Mouse (Mus musculus): ENCODE measurements around the gene Anapc15.
"Not testable (repeated sequence)": the region's sequence is repeated elsewhere in the genome, so short reads cannot be mapped to it uniquely, and the experiment has no call there.

Anapc15 gene

DNA sequence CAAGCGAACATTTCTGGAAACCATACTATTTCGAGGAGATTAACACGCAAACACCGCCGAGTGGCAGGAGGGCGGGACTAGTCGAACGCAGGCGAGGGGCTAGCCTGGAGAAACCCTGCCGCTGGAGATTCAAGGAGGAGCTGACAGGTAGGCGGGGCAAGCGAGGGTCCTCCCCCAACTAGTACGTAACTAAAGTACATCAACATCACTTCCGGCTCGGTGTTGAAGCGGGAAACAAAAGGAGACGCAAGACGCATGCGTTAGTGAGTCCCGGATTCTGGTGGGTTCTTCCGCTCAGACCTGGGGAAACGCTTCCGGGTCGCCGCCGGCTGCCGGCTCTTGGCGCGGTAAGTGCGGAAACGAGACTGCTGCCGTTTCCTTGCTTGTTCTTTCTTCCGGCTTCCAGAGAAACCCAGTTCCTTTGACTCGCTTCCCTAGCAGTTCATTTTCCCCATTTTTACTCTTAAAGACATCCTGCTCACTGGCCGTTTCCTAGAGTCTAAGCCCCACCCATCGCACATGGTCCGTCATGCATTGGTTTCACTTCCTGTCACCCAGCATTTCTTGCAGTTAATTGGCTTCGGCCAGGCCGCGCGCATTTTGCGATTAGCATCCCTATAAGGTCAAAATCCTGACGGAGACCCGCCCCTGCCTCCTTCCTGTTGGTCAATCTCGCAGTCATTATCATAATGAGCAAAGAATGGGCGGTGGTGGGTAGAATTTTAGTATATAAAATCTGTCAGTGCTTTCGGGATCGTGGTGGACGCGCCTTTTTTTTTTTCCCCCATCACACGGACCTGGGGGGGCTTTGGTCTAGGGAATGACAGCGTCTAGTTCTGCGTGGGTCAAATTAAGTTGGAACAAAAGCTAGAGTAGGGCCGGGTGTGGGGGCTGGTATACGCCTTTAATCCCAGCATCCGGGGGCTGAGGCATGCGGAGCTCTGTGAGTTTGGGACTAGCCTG lies 32.9 kb downstream of the Anapc15 start:
- peak; percentile 100 for DNase-seq (ENCODE audit: low read depth, low spot score)

DNA sequence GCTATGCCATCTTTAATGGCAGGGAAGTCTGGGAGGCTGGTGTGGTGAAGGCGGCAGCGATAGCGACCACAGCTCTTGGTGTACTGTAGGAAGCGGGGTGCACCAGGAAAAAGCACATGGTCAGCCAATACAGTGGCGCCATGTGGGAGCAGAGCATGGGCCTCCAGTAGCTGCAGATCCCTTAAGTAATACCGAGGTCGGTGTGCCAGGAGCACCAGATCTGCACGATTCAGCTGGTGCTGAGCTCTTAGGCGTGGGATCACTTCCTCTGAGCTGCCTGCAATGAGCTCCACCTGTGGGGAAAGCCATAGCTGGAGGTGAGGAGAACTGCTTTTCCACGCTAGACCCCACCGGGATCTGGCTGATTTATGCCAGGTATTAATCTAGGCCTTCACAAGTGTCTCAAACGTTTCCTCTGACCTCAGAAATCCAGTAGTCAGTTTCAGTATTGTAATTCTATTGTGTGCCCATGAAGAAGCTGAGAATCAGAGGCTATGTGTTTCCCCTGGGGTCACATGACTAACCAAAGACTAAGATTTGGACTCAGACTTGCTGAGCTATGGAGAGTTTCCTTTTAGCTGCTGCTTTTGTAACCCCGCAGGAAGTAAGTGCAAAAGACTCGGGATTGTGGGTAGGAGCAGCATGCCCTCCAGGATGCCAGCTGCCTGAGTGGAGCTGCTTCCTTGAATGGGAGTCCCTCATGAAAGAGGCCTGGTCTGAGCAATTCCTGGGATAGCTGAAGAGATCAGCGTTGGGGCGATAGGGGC lies 37.0 kb downstream of the Anapc15 start:
- DNase-seq (ENCODE audit: low read depth, low spot score) = peak; percentile 11

DNA sequence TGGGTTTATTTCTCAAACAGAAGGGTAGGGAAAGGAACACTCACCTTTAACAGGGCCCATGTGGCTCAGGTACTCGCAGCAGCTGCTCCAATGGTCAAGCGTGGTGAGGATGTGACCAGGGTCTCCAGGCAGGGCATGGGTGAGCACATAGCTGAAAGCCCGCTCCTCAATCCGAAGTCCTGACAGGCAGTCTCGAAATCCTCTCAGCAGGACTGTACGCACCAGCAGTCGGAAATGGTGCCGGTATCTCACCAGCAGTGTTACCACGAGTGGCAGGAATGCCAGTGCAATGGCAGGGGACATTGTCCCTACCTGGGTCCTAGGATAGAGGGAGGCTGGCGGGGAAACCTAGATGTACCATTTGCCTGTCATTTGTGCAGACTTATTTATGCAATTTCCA lies 38.5 kb downstream of the Anapc15 start:
- DNase-seq (ENCODE audit: low read depth, low spot score) = no peak

DNA sequence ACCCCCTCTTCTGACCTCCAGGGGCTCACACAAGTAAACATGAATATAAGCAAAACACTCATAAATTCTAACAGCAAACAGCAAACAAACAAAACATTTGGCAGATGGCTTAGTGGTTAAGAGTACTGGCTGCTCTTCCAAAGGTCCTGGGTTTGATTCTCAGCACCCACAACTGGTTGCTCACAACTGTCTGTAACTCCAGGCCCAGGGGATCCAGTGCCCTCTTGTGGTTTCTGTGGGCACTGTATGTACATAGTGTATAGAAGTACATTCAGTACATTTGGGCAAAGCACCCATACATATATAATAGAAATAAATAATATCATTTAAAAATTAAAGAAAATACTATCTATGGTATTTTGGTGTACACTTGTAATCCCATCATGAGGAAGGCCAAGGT lies 39.3 kb downstream of the Anapc15 start:
- DNase-seq (ENCODE audit: low read depth, low spot score) = no peak

DNA sequence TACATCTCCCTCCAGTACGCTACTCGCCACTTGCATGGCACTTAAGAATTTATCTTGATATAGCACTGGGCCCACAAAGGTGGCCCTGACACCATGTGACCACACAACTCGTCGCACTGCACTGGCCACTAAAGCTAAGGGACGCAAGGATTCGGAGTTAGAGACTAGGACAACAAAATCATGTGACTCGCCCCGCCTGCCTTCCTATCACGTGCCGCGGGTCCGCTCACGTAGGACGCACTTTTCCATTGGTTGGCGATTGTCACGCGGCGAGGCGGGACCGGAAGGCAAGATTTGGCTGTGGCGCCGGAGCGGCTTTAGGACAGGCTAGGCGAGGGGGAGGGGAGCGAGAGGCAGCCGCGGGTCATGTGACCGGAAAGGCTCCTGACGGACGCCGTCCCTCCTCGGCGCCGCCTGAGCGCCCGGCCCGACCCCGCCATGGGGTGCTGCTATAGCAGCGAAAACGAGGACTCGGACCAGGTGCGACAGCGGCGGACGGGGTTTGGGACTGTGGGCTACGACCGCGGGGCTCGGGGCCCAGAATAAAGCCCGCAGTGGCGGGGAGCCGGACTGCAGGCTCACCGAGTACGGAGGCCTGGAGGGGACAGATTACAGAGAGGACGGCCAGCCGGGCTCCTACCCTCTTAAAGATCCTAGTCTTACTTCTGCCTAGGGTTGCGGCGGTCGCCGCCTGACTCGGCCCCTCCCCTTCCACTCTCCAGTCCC lies 42.2 kb downstream of the Anapc15 start, which contains the start of gene Lamtor1:
Gene Lamtor1, plus strand, starts transcription at position 344 of the 726 bp plus-strand sequence.
- DNase-seq (ENCODE audit: low read depth, low spot score) = peak; percentile 99

DNA sequence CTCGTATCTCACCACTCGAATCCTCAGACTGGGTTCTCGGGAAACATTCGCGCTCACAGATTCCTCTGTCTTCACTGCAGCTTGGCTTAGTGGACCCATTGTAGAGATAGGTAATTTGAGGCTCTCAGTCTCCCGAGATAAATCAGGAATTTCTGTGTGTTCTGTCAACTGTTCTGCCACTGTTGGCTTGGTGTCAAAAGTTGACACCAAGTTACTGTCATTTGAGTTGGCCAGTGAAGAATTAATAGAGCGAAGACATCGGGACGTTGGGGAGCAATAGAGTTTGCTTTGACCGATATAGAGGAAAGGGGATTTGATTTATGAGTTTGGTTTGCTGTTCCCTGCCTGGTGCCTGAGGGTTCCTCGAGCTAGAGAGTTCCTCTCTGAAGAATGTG lies 42.8 kb downstream of the Anapc15 start, which contains the start of gene Tomt:
Gene Tomt, minus strand, starts transcription at position 73 of the 395 bp plus-strand sequence.
- DNase-seq (ENCODE audit: low read depth, low spot score) = no peak

DNA sequence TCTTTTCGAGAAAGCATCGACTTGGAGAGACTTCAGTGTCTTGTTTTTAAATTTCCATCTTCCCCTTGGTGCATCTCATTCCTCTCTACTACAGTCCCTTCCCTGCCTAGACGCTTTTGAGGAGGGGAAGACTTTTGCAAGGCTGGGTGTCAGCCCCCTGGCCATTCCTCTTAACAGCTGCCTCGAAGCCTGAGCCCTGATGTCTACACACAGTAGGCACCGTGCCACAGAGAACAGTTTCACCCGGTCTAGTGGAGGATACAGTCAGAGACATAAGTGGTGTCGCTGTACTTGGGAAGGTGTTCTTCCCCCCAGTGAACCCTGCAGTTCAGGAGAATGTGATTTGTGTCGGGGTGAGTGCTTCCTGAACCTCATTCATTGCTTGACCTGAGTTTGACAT lies 43.2 kb downstream of the Anapc15 start:
- no peak for DNase-seq (ENCODE audit: low read depth, low spot score)

DNA sequence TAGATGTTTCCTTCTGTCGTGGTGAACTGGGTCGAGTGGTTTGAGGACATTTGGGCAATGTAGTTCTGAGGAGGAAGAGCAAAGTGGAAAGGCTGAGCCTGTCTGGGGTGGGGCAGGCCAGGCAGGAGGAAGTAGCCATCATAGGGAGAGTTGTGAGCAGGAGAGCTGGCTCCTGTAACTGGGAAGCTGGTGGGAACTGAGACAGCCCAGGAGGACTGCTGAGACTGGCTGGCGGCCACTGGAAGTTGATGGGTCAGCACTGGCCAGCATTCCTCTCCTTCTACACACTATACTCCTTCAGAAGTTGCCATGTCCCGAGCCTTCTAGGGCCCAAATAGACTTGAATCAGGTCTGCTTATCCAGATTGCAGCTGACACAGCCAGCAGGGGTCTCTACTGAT lies 44.9 kb downstream of the Anapc15 start:
- no peak for DNase-seq (ENCODE audit: low read depth, low spot score)

DNA sequence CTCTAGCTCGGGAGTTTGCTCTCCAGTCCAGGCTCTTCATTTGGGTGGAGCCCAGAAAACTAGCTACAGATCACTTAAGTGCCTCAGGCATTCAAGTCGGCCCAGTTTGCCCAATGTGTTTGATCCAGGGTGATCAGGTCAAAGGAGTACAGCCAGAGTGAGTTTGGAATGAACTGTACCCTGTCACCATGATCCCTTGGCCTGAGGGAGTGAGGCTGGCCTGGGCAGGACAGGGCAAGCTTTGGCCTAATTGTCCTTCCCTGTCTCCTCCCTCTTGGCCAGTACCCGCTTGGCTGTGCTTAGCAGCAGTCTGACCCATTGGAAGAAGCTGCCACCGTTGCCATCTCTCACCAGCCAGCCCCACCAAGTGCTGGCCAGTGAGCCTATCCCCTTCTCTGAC lies 46.6 kb downstream of the Anapc15 start:
- no peak for DNase-seq (ENCODE audit: low read depth, low spot score)

DNA sequence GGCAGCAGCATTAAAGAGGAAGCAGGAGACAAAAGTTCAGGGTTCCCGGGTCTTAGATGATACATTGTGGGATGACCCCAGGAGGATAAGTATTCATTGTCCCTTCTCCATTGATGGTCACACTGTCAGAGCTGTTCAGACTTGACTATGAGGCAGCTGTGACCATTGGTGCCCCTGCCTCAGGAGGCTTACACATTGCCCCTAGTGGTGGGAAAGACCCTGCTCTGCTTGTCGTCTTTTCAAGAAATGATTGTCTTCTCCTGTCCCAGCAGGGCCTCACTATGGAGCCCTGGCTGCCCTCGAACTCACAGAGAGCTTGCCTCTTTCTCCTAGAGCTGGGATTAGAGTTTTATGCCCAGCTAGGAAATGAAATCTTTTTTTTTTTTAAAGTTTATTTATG lies 48.5 kb downstream of the Anapc15 start:
- no peak for DNase-seq (ENCODE audit: low read depth, low spot score)

DNA sequence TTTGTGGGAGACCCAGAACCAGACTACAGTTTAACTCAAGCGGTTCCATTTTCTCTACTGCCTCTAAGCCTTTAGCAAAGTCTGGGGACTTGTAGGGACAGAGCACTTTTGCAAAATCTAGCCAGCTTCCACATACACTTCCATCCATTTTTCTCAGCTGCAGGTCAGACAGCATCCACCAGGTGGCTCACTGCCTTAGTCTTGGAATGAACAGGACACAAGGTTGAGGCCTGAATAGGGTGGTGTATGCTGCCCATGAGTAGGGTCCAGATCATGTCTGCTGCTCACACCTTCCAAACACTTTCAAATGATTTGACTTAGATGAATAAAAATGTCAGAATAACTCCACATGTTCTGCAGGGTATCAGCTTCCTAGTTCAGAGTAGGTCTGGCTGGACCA lies 54.6 kb downstream of the Anapc15 start:
- peak; percentile 26 for DNase-seq (ENCODE audit: low read depth, low spot score)

DNA sequence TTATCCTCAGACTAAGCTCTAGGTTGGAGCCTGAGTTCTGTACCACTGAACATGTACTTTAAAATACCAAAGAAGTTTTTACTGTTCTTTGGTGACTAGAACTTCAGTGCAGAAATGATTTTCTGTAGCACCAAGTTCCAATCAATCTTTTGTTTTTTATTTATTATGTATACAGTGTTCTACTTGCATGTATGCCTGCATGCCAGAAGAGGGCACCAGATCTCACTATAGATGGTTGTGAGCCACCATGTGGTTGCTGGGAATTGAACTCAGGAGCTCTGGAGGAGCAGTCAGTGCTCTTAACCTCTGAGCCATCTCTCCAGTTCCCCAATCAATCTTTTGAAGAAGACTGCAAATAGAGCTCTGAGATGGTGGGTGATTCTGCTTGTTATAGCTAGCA lies 62.4 kb downstream of the Anapc15 start:
- not testable (repeated sequence) for DNase-seq (ENCODE audit: low read depth, low spot score)

DNA sequence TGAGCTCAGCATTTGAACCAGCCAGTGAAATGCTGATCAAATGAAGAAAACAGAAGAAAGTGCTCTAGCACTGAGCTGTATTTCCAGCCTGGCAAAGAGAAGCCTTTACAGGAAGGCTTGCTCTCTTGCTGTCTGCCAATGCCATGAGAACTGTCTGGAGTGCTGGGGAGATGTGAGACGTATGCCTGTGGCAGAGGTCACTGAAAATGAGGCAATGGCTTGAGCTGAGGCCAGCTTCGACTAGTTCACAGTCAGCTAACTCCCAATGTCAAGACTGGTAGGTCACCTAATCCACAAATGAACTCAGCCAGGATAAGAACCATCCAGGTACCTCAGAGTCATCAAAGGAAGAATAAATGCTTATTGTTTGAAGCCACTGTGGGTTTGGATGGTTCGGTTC lies 64.6 kb downstream of the Anapc15 start:
- no peak for DNase-seq (ENCODE audit: low read depth, low spot score)

DNA sequence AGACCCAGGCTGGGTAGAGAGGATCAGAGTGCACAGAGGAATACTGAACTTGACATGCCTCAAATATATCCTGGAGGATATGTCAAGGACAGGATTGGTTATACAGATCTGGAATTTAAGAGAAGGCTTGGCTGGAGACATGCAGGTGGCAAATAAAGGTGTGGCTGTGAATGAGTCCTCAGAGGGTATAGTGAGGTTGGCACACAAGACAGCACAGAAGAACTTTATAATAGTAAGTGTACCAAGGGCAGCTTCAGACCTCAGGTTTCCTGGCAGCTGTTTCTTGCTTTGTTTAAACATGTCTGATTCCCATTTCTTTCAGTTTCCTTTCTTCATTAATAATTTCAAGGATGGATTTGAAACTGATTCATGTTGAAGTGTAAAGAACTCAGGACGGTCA lies 69.0 kb downstream of the Anapc15 start:
- DNase-seq (ENCODE audit: low read depth, low spot score) = no peak

DNA sequence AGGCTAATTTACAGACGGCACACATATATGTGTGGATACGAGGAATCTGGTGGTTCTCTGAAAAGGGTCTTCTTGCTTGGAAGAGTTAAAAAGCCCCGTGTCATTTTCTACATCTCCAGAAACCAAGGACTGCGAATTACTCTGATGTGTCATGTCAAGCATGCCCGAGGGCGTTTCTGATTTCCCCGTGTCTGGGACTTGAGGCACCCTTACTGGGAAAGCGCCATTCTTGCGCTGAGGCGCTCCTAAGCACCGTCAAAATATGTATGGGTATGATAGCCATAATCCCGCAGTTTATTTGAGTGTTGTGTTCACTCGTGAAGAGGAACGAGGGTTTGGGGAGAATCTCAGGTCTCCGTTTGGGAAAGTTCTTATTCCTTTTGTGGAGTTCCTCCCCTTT lies 69.8 kb downstream of the Anapc15 start:
- DNase-seq (ENCODE audit: low read depth, low spot score) = no peak

DNA sequence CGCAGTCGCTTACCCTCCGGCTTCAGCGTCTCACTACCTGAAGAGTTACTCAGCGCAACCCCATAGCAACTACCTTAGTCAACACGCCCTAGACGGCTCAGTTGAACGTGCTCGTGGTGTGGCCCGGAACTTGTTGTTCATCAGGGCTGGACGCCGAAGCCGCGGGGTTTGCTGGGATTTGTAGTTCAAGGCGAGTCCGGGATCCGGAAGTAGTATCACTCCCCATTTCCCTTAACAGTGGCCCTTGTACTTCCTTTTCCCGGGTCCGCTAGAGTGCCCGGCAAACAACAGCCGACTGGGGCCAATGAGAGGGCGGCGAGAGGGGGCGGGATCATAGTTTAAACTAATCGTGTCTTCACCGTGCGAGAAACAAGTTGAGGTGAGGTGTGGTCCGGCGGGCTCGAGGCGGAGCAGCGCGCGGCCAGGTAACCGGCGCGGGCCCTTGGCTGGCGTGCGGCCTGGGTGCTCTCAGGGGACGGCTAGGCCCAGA lies 70.3 kb downstream of the Anapc15 start, which contains the start of the genes Lrrc51 and Numa1:
Gene Lrrc51, minus strand, starts transcription at position 145 of the 490 bp plus-strand sequence.
Gene Numa1, plus strand, starts transcription at position 361 of the 490 bp plus-strand sequence.
- DNase-seq (ENCODE audit: low read depth, low spot score) = peak; percentile 98

DNA sequence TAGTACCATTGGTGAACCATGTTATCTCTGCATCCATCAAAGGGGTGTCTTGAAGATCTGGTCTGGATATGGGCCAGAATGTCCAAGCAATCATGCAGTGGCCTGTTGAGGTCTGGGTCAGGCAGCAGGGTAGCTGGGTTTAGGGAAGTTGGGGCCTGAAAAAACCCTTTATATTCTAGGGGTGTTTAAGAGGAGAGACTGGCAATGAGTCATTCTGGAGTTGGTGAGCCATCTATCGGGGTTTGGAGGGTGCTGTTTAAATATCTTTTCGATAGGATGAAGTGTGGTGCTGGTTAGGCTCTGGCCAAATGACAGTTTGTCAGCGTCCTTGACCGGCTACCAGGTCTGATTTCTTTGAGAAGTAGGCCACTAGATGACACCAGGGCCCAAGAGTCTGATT lies 72.4 kb downstream of the Anapc15 start:
- DNase-seq (ENCODE audit: low read depth, low spot score) = no peak

DNA sequence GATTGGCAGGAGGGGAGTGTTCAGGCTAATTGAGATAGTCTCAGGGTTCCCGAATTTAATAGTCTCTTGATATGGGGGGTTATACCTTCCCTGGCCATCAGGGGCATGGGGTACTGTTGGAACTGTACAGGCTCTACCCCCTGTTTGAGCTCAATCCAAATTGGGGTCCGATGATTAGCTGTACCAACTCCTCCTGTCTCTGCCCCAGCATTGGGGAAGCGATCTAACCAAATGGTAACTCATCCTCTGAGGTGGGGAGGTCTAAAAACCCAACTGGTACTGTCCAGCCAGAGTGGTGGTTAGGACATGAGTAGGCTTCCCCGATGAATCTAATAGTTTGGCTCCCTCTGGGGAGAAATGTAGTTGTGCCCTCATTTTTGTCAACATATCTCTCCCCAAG lies 73.5 kb downstream of the Anapc15 start:
- no peak for DNase-seq (ENCODE audit: low read depth, low spot score)

DNA sequence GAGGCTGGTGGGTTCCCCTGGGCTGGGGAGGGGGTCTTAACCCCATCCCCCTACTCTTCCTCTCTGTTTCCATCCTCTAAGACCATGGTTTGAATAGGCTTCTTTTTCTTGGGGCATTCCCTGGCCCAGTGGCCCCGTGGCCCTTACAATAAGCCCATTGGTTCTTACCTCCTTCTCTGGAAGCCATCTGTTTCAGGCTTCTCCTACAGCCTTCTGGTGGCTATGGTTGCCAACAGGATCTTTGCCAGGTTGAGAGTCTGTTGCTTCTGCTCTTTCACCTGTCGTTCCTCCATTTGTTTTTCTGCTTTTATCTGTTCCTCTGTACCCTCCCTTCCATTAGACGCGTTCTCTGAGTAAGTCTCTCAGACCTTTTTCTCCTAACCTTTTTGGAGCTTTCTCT lies 74.1 kb downstream of the Anapc15 start:
- no peak for DNase-seq (ENCODE audit: low read depth, low spot score)

DNA sequence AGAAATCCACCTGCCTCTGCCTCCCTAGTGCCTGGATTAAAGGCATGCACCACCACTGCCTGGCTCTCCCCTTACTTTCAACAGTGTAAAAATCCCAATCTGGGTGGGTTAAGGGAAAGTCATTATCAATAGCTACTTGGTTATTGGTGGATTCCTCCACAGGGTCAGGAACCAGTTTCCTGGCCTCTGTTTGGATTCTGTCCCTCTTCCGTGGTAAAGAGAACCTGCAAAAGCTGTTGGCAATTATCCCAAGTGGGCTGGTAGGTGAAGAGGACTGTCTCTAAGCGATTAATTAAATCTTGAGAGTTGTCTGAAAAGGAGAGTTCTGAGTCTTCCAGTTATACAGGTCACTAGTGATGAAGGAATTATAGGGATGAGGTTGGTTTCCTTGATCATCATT lies 74.8 kb downstream of the Anapc15 start:
- DNase-seq (ENCODE audit: low read depth, low spot score) = no peak

DNA sequence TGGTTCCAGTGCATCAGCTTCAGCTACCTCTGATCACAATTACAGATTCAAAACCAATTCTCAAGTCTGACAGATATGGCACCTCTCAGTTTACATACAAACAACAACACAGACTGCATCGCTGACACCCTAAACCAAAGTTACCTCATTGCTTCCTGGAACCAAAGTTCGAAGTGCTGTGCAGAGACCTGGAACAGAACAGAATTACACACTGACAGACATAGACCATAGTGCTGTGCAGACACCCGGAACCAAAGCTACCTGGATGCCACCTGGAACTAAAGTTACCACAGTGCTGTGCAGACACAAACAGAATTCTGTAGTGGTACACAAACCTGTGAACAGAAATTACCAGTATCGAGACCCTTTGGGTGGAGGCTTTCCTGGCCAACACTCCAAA lies 76.2 kb downstream of the Anapc15 start:
- DNase-seq (ENCODE audit: low read depth, low spot score) = no peak

DNA sequence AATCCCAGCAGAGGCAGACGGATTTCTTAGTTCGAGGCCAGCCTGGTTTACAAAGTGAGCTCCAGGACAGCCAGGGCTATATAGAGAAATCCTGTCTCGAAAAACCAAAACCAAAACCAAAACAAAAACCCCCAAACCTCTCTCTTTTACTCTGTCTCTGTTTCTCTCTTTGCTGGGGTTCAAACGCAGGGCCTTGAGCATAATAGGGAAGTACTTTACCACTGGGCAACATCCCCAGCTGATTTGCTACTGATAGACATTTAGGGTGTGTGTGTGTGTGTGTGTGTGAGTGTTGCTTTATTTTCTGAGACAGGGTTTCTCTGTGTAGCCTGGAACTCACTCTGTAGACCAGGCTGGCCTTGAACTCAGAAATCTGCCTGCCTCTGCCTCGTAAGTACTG lies 85.5 kb downstream of the Anapc15 start:
- not testable (repeated sequence) for DNase-seq (ENCODE audit: low read depth, low spot score)

Data from telencephalon, adult 2 months (tissue).